Mouse (Mus musculus) left cerebral cortex, postnatal 10 days (tissue): Measurements from ENCODE around the gene Mpzl2. TPM values are rescaled to one million over a fixed set of nuclear protein-coding genes. Genes with fewer than 3 reads are reported as not detected.
A peak's percentile ranks its signal among the peaks of the same experiment; 100 is the strongest.

Experiments
- DNase-seq, 2 experiments: peaks; one replicate each; pipeline ENCODE4 v3.0.0; 2021 to 2022; ENCODE audit warnings: low spot score in 2 of 2, mixed read lengths in 1 of 2; ENCODE audit errors: extremely low spot score in 1 of 2
- intact Hi-C: fragments of 180-260 bp; cut with DNase I; formaldehyde crosslinking; loops from one replicate; pipeline ENCODE4 v1.15.1; 2025
- total RNA-seq, 2 experiments: library from RNA; stranded (reverse); gene quantifications; 2 replicates each; pipeline ENCODE4 v1.2.3; 2021

Mpzl2 gene
- 1 to 10 TPM in 1 of 2 experiments, under 1 TPM in 1; 0.95 to 1.4 TPM for total RNA-seq

- no peak for DNase-seq
- intact Hi-C loops: no loop called here
Measured at GRCm38 (mm10) chr9:45039499-45039898, at the start of gene Mpzl2. Gene Mpzl2 (plus strand): TSS chr9:45039799.

GRCm38 (mm10) chr9:44991821-44992220 lies 47.8 kb upstream of the Mpzl2 start:
- DNase-seq: no peak
- intact Hi-C loops: no loop called here

- DNase-seq: no peak
- intact Hi-C loops: no loop called here
Measured at GRCm38 (mm10) chr9:44992271-44992670, 47.3 kb upstream of the Mpzl2 start.

- no peak for DNase-seq
- intact Hi-C loops: no loop called here
Measured at GRCm38 (mm10) chr9:44993268-44993667, 46.3 kb upstream of the Mpzl2 start.

GRCm38 (mm10) chr9:44994962-44995361 lies 44.6 kb upstream of the Mpzl2 start:
- intact Hi-C loops: no loop called here

GRCm38 (mm10) chr9:44996590-44996989 lies 43.0 kb upstream of the Mpzl2 start:
- intact Hi-C loops: no loop called here
- no peak for DNase-seq

More at GRCm38 (mm10) chr9:44994962-44995361, 44.6 kb upstream of the Mpzl2 start:
- no peak for DNase-seq

GRCm38 (mm10) chr9:44998138-44998537 lies 41.5 kb upstream of the Mpzl2 start:
- intact Hi-C loops: no loop called here
- DNase-seq: no peak

GRCm38 (mm10) chr9:44999171-44999570 lies 40.4 kb upstream of the Mpzl2 start:
- intact Hi-C loops: no loop called here
- DNase-seq: peak in 1 of 2 experiments; percentile 26

- no peak for DNase-seq
- intact Hi-C loops: no loop called here
Measured at GRCm38 (mm10) chr9:44999776-45000175, 39.8 kb upstream of the Mpzl2 start.

- intact Hi-C loops: no loop called here
- DNase-seq: no peak
Measured at GRCm38 (mm10) chr9:45000249-45000648, 39.4 kb upstream of the Mpzl2 start.

- intact Hi-C loops: no loop called here
Measured at GRCm38 (mm10) chr9:45007404-45007803, 32.2 kb upstream of the Mpzl2 start.

GRCm38 (mm10) chr9:45008342-45008741 lies 31.3 kb upstream of the Mpzl2 start:
- no peak for DNase-seq
- intact Hi-C loops: no loop called here

More at GRCm38 (mm10) chr9:45007404-45007803, 32.2 kb upstream of the Mpzl2 start:
- no peak for DNase-seq

GRCm38 (mm10) chr9:45009180-45010078 lies 30.2 kb upstream of the Mpzl2 start, which contains the start of gene Cd3e:
Gene Cd3e (minus strand): TSS chr9:45009627.
- intact Hi-C loops: no loop called here
- no peak for DNase-seq

- intact Hi-C loops: no loop called here
- DNase-seq: no peak
Measured at GRCm38 (mm10) chr9:45010461-45010860, 29.1 kb upstream of the Mpzl2 start.

- no peak for DNase-seq
- intact Hi-C loops: no loop called here
Measured at GRCm38 (mm10) chr9:45011291-45011690, 28.3 kb upstream of the Mpzl2 start.

GRCm38 (mm10) chr9:45014879-45015278 lies 24.7 kb upstream of the Mpzl2 start:
- intact Hi-C loops: no loop called here
- DNase-seq: no peak

GRCm38 (mm10) chr9:45015841-45016240 lies 23.8 kb upstream of the Mpzl2 start:
- DNase-seq: no peak
- intact Hi-C loops: no loop called here

GRCm38 (mm10) chr9:45018031-45018430 lies 21.6 kb upstream of the Mpzl2 start:
- intact Hi-C loops: no loop called here
- peak in 1 of 2 experiments; percentile 29 for DNase-seq

- peak in 1 of 2 experiments; percentile 30 for DNase-seq
- intact Hi-C loops: loop anchor here (5.0 kb wide), 2 partner anchors 110 to 125 kb away; no protein-coding TSS in a partner anchor
Measured at GRCm38 (mm10) chr9:45022800-45023199, 16.8 kb upstream of the Mpzl2 start.

- intact Hi-C loops: loop anchor here (5.0 kb wide), 2 partner anchors 109 to 124 kb away; no protein-coding TSS in a partner anchor
- DNase-seq: no peak
Measured at GRCm38 (mm10) chr9:45023638-45024037, 16.0 kb upstream of the Mpzl2 start.
